Mouse (Mus musculus) hindbrain, postnatal 0 days (tissue): ENCODE results near the gene Ubash3b. TPM values are rescaled to one million over a fixed set of nuclear protein-coding genes. Genes with fewer than 3 reads are reported as not detected.

Experiments used
- ATAC-seq: fragments of 200-750 bp; cut with Nextera tagmentation; 2 replicates; pipeline ENCODE4 v1.8.0; 2017; ENCODE audit warnings: mild to moderate bottlenecking, moderate TSS enrichment, moderate library complexity
- DNase-seq: peaks from one replicate; pipeline ENCODE4 v3.0.0-alpha.2; 2015; ENCODE audit warnings: low spot score
- H3K27ac ChIP-seq: fragments of 300-500 bp; sonication (generic); 2 replicates; pipeline ENCODE4 v1.5.1; 2014; ENCODE audit warnings: mild to moderate bottlenecking
- H3K27me3 ChIP-seq: fragments of 300-500 bp; sonication (generic); 2 replicates; pipeline ENCODE4 v1.6.1; 2014; ENCODE audit warnings: low read length, mixed read lengths; ENCODE audit not compliant: insufficient read depth
- H3K36me3 ChIP-seq: fragments of 300-500 bp; sonication (generic); 2 replicates; pipeline ENCODE4 v1.6.1; 2014; ENCODE audit warnings: low read length, mixed read lengths; ENCODE audit not compliant: insufficient read depth
- H3K4me1 ChIP-seq: fragments of 300-500 bp; sonication (generic); 2 replicates; pipeline ENCODE4 v1.6.1; 2014; ENCODE audit warnings: antibody characterized with exemption, low read length, mixed read lengths; ENCODE audit not compliant: insufficient read depth
- H3K4me2 ChIP-seq: fragments of 300-500 bp; sonication (generic); 2 replicates; pipeline ENCODE4 v1.6.1; 2014; ENCODE audit warnings: low read depth, mild to moderate bottlenecking, low read length, moderate library complexity, mixed read lengths
- H3K4me3 ChIP-seq: fragments of 300-500 bp; sonication (generic); 2 replicates; pipeline ENCODE4 v1.5.1; 2014; ENCODE audit warnings: low read length
- H3K9ac ChIP-seq: fragments of 300-500 bp; sonication (generic); replicated peaks from 2 replicates; pipeline ENCODE4 v1.6.1; 2014; ENCODE audit warnings: mild to moderate bottlenecking, low read length, moderate library complexity, mixed read lengths
- H3K9me3 ChIP-seq: fragments of 300-500 bp; sonication (generic); 2 replicates; pipeline ENCODE4 v1.6.1; 2016; ENCODE audit warnings: low read length, mixed read lengths
- CTCF ChIP-seq: IDR thresholded peaks from 2 replicates; pipeline ENCODE4 v1.5.1; 2016; ENCODE audit warnings: antibody characterized with exemption, control low read depth, low read depth
- WGBS: fragments of 180-500 bp; shearing (Covaris S2); extraction: QIAGEN DNeasy Blood & Tissue Kit; methylation state at CpG from one replicate; pipeline ENCODE4 v1.1.7; 2014; 5-methylcytosine and 5-hydroxymethylcytosine counted together
- polyA plus RNA-seq: library from polyadenylated mRNA; unstranded; fragments of >200 nt; fragmentation: Nextera tagmentation; extraction: Ambion mirVana; gene quantifications from 2 replicates; pipeline ENCODE4 v1.2.1, GENCODE M21; 2015
- total RNA-seq: library from RNA; depleted of rRNA; stranded (reverse); fragments of >200 nt; gene quantifications from 2 replicates; pipeline ENCODE4 v1.2.3, GENCODE M21; 2014

Ubash3b gene
- total and polyA plus RNA-seq, 2 experiments from 2014 or later = 28.6 to 41.3 TPM

DNA sequence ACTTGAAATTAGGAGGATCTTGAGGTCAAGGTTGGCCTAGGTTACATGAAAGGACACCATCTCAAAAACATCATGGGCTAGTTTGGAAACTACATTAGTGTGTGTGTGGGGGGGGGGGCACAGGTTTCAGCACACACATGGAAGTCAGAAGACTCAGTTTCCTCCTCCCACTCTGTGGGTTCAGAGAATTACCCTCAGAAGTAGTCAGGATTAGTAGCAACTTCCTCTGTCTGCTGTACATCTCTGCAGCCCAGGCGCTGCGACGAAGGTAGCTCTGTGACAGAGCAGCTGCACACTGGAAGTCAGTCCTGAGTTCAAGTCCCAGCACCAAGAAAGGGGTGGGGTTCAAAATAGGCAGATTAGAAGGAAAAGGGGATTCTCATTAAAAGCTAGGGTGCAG, 32.2 kb downstream of the Ubash3b start:
- H3K4me3 ChIP-seq = no peak overlapping the region
- H3K9me3 ChIP-seq = no peaks in the 10 kb centered on the region
- no peaks in the 10 kb centered on the region for H3K27me3 ChIP-seq
- no peak overlapping the region for H3K27ac ChIP-seq
- ATAC-seq (no peak), DNase-seq (no peak)
- no peaks in the 10 kb centered on the region for H3K4me1 ChIP-seq
- no peak overlapping the region for H3K9ac ChIP-seq
- WGBS = 95% methylated on average over 3 of the region's 3 CpGs
- no peak overlapping the region for H3K4me2 ChIP-seq
- H3K36me3 ChIP-seq = no peaks in the 10 kb centered on the region
- no peak for TF ChIP-seq CTCF

DNA sequence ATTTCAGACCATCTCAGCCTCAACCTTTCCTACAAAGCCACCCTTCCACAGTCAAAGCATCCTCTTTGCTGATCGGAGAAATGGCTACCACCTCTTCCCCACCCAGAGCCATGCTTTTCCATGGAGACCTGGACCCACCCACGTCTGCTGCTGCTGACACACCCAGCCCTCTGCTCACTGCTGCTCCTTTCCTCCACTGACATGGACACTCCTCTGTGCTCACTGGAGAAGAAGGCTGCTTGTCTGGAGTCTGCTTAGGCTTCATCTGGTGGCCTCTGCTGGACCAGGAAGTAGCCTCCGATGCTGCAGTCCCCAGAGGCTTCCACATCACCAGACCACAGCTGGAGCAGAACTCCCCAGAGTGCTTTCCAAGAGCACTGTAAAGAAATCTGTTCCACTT, 34.8 kb downstream of the Ubash3b start:
- Histone ChIP-seq H3K27ac (no peak overlapping the region), H3K36me3 (no peaks in the 10 kb centered on the region), H3K9ac (no peak overlapping the region), H3K4me1 (0 out of 2 replicates have a peak, but pooled peaks cover 8% of the 10 kb centered on the region), H3K27me3 (no peaks in the 10 kb centered on the region), H3K9me3 (no peaks in the 10 kb centered on the region), H3K4me3 (no peak overlapping the region), H3K4me2 (no peak overlapping the region)
- 82% methylated on average over 3 of the region's 3 CpGs for WGBS
- TF ChIP-seq CTCF = no peak
- ATAC-seq = no peak
- DNase-seq = no peak

DNA sequence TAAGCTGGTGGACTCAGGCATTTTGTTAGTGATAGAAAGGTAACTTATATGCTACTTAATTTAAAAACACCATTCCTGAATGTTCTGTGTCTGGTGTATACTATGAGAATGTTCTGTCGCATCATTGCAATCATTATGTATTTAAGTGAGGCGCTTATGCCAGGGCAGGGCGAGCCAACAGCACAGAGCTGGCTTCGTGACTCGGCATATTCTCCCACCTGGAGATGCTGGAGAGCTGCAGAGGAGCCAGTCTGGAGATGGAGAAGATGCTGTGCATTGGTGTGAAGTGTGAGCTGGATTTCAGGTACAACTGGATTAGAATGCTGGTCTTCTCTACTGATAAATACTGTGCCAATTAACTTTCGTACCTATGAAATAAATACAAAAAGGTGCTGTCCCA, 37.2 kb downstream of the Ubash3b start:
- H3K36me3 ChIP-seq = no peaks in the 10 kb centered on the region
- 0 out of 2 replicates have a peak, but pooled peaks cover 8% of the 10 kb centered on the region for H3K4me1 ChIP-seq
- no peak for TF ChIP-seq CTCF
- no peaks in the 10 kb centered on the region for H3K27me3 ChIP-seq
- no peak for ATAC-seq
- H3K9ac ChIP-seq = no peak overlapping the region
- DNase-seq = no peak
- H3K4me2 ChIP-seq = no peak overlapping the region
- H3K27ac ChIP-seq = no peak overlapping the region
- no peaks in the 10 kb centered on the region for H3K9me3 ChIP-seq
- 89% methylated on average over 6 of the region's 6 CpGs for WGBS
- H3K4me3 ChIP-seq = no peak overlapping the region

DNA sequence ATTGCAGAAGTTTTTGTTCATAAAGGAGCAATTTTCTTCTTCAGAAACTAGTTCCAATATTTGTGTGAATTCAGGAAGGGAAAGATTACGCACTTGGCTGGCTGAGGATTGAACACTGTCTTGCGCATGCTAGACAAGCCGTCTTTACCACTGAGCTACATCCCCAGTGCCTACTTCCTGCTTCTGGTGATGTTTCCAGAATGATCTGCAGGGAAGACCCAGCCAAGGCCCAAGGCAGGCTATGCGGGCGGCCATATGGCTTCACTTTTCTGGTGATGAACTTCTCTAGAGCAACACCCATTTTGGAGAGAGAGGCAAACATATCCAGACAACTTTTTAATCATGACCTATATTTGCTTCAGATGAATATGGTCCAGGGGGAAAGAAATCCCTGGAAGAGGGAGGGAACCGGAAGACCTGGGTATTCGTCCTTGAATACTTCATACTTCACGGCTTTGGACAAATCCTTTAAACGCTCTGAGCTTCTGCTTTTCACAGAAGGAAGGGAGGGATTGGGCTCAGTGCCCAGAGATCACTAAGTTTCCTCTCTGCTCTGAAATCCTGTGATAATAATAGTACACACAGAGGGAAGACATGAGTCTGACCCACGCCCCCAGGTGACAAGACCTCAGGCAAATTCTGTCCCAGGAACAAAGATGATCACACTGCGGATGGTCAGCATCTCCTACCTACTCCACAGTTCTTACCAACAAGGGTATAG, 38.9 kb downstream of the Ubash3b start:
- WGBS = 57% methylated on average over 11 of the region's 11 CpGs
- Histone ChIP-seq H3K27me3 (no peaks in the 10 kb centered on the region), H3K9ac (no peak overlapping the region), H3K4me3 (no peak overlapping the region), H3K27ac (no peak overlapping the region), H3K4me2 (no peak overlapping the region), H3K36me3 (no peaks in the 10 kb centered on the region), H3K9me3 (no peaks in the 10 kb centered on the region), H3K4me1 (0 out of 2 replicates have a peak, but pooled peaks cover 8% of the 10 kb centered on the region)
- ATAC-seq (no peak), DNase-seq (peak; percentile 43)
- TF ChIP-seq CTCF = no peak

DNA sequence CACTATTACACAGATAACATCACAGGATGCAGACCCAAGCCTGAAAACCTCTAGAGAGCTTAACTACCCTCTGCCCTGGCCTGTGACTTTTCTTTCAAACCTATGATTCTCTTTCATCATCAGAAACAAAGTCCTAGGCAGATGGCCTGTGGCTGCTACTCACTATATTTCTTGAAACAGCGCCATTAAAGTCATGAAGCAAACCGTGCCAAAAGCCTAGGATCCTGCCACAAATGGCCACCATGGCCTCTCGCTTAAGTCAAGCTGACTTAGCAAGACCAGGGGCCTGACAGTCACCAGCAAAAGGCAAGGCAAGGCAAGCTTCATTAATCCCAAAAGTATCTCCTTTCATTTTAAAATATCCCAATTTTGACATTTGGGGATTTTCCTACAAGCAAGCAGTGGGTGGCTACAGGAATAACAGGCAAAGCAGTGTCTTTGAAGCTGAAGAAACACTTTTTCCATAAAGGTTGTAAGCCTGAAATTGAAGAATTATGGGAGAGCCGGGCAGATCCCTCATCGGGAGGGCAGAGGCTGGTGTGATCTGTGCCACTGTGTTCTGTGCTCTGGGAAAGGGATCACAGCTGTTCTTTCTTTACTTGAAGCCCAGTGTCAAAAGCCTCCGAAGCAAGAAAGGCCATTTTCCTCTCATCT, 39.7 kb downstream of the Ubash3b start:
- no peak for TF ChIP-seq CTCF
- Histone ChIP-seq H3K9me3 (no peaks in the 10 kb centered on the region), H3K9ac (no peak overlapping the region), H3K4me1 (0 out of 2 replicates have a peak, but pooled peaks cover 8% of the 10 kb centered on the region), H3K4me2 (no peak overlapping the region), H3K4me3 (no peak overlapping the region), H3K27ac (no peak overlapping the region), H3K36me3 (no peaks in the 10 kb centered on the region), H3K27me3 (no peaks in the 10 kb centered on the region)
- DNase-seq (no peak), ATAC-seq (no peak)
- 63% methylated on average over 6 of the region's 6 CpGs for WGBS

DNA sequence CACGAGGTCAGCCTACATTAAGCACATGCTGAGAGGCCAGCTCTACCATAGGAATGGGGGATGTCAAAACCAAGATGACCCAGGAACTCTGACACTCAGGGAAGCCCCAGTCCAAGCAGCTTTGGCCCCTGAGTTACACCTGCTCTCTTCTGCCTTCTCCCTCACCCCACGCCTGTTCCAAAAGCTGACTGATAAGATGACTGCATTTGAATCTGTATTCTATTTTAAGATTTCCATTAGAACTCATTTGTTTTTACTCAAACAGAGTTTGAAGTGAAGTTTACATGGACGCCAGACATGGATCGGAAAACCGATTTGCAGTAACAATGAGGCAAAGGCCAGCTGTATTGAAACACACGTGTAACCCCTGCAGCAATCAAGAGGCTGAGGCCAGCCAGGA, 41.5 kb downstream of the Ubash3b start:
- Histone ChIP-seq H3K27ac (no peak overlapping the region), H3K27me3 (no peaks in the 10 kb centered on the region), H3K9me3 (no peaks in the 10 kb centered on the region), H3K4me1 (0 out of 2 replicates have a peak, but pooled peaks cover 8% of the 10 kb centered on the region), H3K36me3 (no peaks in the 10 kb centered on the region), H3K9ac (no peak overlapping the region), H3K4me2 (no peak overlapping the region), H3K4me3 (no peak overlapping the region)
- DNase-seq (no peak), ATAC-seq (no peak)
- WGBS = 79% methylated on average over 6 of the region's 6 CpGs
- TF ChIP-seq CTCF = no peak

DNA sequence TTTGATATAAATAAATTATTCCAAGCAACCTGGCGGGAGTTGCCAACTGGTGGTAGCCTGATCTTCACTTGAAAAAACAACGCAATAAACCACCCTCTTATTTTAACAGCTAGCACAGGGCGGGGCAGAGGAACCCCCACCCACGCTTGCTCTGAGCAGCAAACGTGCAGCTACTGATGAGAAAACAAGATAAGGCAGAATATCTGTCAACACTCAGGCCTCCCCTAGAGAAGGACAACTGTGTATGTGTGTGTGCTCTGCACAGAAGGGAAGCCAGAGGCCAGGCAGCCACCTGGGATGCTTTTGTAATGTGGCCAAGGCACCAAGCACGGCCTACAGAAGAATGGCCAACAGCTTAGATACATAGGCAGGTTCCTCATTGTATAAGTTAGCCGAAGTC, 43.4 kb downstream of the Ubash3b start:
- no peak for ATAC-seq
- Histone ChIP-seq H3K27me3 (no peaks in the 10 kb centered on the region), H3K4me2 (no peak overlapping the region), H3K27ac (no peak overlapping the region), H3K9me3 (no peaks in the 10 kb centered on the region), H3K9ac (no peak overlapping the region), H3K4me3 (no peak overlapping the region), H3K4me1 (0 out of 2 replicates have a peak, but pooled peaks cover 8% of the 10 kb centered on the region), H3K36me3 (no peaks in the 10 kb centered on the region)
- 65% methylated on average over 7 of the region's 7 CpGs for WGBS
- no peak for DNase-seq
- no peak for TF ChIP-seq CTCF
